Mouse (Mus musculus): ENCODE measurements around the gene Odf2. TPM values are rescaled to one million over a fixed set of nuclear protein-coding genes. Genes with fewer than 3 reads are reported as not detected.

The Odf2 gene
- polyA plus RNA-seq, 1 experiment from 2014 or later, result 70.3 TPM

DNA sequence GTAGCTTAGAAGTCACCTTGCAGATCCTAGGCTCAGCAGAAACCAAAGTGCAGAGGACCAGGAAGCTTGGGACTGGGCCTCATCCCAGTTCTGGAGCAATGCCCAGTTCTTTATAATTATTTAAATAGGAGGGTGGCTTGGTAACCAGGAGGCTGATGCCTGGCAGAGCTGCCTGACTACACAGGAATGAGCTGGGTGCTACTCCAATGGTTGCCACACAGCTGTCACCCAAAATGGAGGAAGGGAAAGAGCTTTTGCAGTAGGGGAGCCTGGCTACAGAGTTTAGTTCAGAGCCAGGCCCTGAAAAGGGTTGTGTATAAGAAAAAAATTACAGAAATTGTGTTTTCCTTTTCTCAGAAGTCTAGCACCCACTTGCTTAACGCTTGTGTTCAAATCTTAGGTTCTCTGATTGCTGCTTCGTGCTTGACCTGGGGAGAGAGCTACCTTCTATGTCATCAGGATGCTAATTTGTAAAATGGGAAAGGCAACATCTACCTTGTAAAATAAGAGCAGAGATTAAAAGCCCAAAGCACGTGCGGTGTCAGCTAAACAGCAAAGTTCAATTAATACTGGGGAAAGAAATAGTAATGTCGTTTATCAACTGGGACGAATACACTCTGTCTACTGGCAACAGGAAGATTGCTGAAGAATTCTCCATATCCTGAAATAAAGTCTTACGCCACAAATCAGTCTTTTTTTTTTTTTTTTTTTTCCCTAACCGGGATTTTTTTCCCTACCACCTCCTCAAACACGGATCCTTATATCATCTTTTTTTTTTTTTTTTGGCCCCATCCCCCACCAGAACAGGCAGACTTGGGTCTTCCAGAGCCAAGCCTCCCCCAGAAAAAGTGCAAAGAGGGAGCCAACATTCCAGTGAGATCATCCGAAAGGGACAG lies 75.6 kb downstream of the Odf2 start:
- Histone ChIP-seq H3K27ac (peak overlapping the region; percentile 95), H3K4me3 (peak overlapping the region; percentile 91), H3K9ac (peak overlapping the region; percentile 99), H3K4me1 (replicated peaks) (peaks cover 51% of the 10 kb centered on the region), H3K4me2 (peak overlapping the region; percentile 57), H3K27me3 (no peaks in the 10 kb centered on the region), H3K9me3 (no peaks in the 10 kb centered on the region), H3K36me3 (peaks cover 19% of the 10 kb centered on the region)
- ATAC-seq (ENCODE audit: low FRiP score), result peak; percentile 17; the same call in 1 of the 2 replicates
- WGBS, result 16% methylated on average over 10 of the region's 10 CpGs

DNA sequence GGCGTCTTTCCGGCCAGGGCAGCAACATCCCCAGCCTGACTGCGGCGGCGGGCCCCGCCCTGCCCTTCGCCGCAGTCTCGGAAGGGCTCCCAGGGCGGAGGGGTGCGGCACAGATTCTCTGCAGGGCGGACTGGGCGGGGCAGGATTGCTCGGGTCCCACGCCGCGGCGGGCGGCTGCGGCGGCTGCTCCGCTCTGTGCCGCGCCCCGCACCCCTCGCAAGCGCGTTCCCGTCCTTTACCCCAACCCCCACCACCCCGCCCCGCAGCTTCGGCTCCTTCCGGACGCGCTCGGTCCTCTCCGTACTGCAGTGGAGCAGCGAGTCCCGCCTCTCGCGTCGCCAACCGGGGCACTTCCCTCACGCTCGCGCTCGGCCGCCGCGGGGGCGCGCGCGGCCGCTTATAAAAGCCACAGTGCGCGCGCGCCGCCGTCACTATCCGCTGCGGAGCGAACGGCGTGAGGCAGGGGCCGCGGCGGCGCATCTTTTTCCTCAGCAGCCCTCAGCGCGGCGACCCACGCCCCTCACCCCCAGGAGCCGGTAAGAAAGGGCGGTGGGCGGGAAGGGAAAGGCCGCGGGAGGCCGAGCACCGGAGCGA lies 76.3 kb downstream of the Odf2 start, which contains the start of gene Sptan1:
Gene Sptan1 (plus strand): TSS at position 311 of the 594 bp plus-strand sequence.
- H3K27ac ChIP-seq, result peak within 1 kb of the TSS; percentile 98
- H3K36me3 ChIP-seq, result peaks cover 19% of the 10 kb centered on the region
- peaks cover 59% of the 10 kb centered on the region for H3K4me1 ChIP-seq (replicated peaks)
- no peaks in the 10 kb centered on the region for H3K9me3 ChIP-seq
- ATAC-seq (ENCODE audit: low FRiP score), result peak; percentile 99
- peak within 1 kb of the TSS; percentile 99 for H3K9ac ChIP-seq
- no peaks in the 10 kb centered on the region for H3K27me3 ChIP-seq
- peak within 1 kb of the TSS; percentile 91 for H3K4me3 ChIP-seq
- peak within 1 kb of the TSS; percentile 76 for H3K4me2 ChIP-seq
- under 1% methylated on average over 70 of the region's 82 CpGs for WGBS

DNA sequence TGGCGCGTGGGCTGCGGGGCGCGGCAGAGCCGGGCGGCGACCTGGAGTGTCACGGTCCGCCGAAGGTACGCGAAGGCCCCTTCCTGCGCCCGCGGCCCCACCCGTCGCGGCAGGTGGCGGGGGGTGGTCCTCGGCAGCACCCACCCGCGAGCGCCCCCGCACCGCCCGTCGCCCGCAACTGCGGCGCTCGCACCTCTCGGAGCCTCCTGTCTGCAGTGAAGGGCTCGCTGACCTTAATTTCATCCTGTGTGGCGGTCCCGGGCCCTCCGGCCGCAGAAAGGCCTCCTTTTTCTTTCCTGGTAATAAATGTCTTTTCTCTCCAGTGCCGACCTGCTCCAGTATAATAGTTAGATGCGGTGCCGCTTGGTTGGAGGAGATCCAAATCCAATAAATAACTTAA lies 76.9 kb downstream of the Odf2 start:
- Histone ChIP-seq H3K27me3 (no peaks in the 10 kb centered on the region), H3K4me2 (peak overlapping the region; percentile 76), H3K9ac (peak overlapping the region; percentile 99), H3K27ac (peak overlapping the region; percentile 98), H3K4me1 (replicated peaks) (peaks cover 61% of the 10 kb centered on the region), H3K36me3 (peaks cover 21% of the 10 kb centered on the region), H3K9me3 (no peaks in the 10 kb centered on the region), H3K4me3 (peak overlapping the region; percentile 91)
- WGBS, result under 1% methylated on average over 40 of the region's 41 CpGs
- peak; percentile 60 for ATAC-seq (ENCODE audit: low FRiP score)

DNA sequence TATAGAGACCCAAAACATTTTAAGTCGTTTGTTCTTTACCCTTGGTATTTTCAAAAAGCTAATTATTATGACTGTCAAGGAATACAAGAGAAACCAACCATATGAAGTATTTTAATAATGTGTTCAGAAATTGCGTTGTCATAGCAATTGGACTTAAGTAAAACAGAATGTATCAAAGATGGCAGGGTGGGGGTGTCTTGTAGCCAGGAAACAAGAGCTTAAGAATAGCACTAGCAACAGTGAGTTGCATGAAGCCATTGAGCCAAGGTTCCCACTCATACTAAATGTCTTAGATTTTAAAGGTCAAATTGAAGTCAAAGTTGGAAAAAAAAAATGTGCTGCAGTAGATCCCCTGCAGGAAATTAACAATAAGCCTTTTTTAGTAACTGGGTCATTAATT lies 77.8 kb downstream of the Odf2 start:
- ATAC-seq (ENCODE audit: low FRiP score), result no peak
- H3K36me3 ChIP-seq, result peaks cover 21% of the 10 kb centered on the region
- WGBS, result 66% methylated on average over 2 of the region's 2 CpGs
- 0 out of 2 replicates have a peak overlapping the region, but pooled peaks have one; percentile 98 for H3K27ac ChIP-seq
- H3K27me3 ChIP-seq, result no peaks in the 10 kb centered on the region
- peak overlapping the region; percentile 91 for H3K4me3 ChIP-seq
- H3K9ac ChIP-seq, result peak overlapping the region; percentile 99
- no peaks in the 10 kb centered on the region for H3K9me3 ChIP-seq
- H3K4me1 ChIP-seq (replicated peaks), result peaks cover 68% of the 10 kb centered on the region
- H3K4me2 ChIP-seq, result peak overlapping the region; percentile 76

DNA sequence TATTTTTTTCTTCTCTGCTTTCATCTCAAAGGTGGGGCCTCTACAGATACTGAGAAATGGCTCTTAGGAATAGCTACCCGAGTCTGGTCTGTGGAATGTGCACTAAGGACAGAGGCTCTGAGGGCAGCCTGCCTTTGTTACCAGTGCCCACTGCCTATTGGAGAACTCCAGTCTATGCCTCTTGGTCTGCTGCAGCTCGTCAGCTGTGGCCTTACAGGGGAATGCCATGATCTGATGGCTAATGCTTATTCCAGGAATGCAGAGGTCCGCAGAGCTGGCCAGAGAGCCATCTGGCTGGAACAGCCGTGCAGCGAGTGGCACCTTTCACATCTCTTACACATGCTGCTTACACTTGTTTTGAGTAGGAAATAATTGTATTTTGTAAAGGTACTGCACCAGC lies 78.7 kb downstream of the Odf2 start:
- H3K36me3 ChIP-seq, result peaks cover 21% of the 10 kb centered on the region
- 49% methylated on average over 5 of the region's 5 CpGs for WGBS

DNA sequence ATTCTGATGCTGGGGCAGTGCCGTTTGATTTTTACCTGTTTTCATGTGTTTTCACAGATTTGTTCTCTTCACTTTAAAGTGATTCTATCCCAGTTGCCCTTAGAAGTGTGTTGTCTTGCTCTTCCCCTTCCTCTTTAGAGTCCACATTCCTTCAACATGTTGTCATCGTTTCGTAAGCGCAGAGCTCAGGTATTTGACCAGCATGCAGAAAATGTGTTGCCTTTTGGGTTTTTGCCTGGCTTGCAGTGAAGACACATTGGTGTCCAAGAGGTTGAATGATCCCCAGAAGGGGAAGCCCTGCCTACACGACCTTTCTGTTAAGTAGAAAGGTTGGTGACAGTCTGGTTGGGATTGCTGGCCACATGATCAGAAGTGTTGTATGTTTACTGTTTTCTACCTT lies 79.6 kb downstream of the Odf2 start:
- H3K4me1 ChIP-seq (replicated peaks), result peaks cover 75% of the 10 kb centered on the region
- no peaks in the 10 kb centered on the region for H3K9me3 ChIP-seq
- peak overlapping the region; percentile 14; the same call in 1 of the 2 replicates for H3K4me3 ChIP-seq
- H3K27ac ChIP-seq, result no peak overlapping the region
- ATAC-seq (ENCODE audit: low FRiP score), result no peak
- no peaks in the 10 kb centered on the region for H3K27me3 ChIP-seq
- 80% methylated on average over 5 of the region's 5 CpGs for WGBS
- peak overlapping the region; percentile 46; the same call in 1 of the 2 replicates for H3K9ac ChIP-seq
- H3K4me2 ChIP-seq, result peak overlapping the region; percentile 76
- H3K36me3 ChIP-seq, result peaks cover 21% of the 10 kb centered on the region

More for the DNA sequence above, 78.7 kb downstream of the Odf2 start:
- no peak for ATAC-seq (ENCODE audit: low FRiP score)
- peak overlapping the region; percentile 76 for H3K4me2 ChIP-seq
- peak overlapping the region; percentile 40; the same call in 1 of the 2 replicates for H3K27ac ChIP-seq
- H3K27me3 ChIP-seq, result no peaks in the 10 kb centered on the region
- peak overlapping the region; percentile 99 for H3K9ac ChIP-seq
- no peaks in the 10 kb centered on the region for H3K9me3 ChIP-seq
- peak overlapping the region; percentile 91 for H3K4me3 ChIP-seq
- peaks cover 75% of the 10 kb centered on the region for H3K4me1 ChIP-seq (replicated peaks)

DNA sequence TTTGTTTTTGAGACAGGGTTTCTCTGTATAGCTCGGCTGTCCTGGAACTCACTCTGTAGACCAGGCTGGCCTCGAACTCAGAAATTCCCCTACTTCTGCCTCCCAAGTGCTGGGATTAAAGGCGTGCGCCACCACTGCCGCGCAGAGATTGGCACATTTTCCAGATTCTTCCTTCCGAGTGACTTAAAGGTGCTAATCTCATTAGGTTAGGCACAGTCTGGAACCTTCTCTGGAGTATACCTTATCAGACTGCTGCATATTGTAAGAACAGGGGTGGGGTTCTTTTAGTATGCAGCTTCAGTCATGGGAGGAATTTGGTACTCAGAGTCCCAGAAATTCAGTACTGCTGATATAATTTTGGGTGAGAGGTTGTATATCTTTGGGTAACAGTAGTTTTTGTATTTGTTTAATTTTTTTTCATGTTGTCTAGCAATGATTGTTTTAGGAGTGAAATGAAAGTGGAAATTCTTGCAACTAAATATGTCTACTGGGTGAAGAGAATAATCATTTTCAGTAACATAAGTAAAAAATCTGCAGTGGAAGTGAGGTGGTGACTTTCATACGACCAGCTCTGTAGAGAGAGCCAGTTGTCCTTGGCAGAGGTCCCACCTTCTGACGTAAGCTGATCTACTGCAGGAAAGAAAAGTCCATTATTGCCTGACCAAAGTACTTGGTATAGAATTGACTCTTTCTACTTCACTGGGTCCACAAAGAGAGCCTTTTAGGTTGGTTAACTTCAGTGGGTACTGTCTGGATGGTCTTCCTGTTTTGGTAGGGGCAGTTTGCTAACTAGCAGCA lies 83.0 kb downstream of the Odf2 start:
- H3K9ac ChIP-seq, result no peak overlapping the region
- 81% methylated on average over 9 of the region's 9 CpGs for WGBS
- no peaks in the 10 kb centered on the region for H3K9me3 ChIP-seq
- H3K4me1 ChIP-seq (replicated peaks), result peaks cover 70% of the 10 kb centered on the region
- no peak overlapping the region for H3K4me3 ChIP-seq
- no peak for ATAC-seq (ENCODE audit: low FRiP score)
- no peaks in the 10 kb centered on the region for H3K27me3 ChIP-seq
- peaks cover 32% of the 10 kb centered on the region for H3K36me3 ChIP-seq
- no peak overlapping the region for H3K4me2 ChIP-seq
- H3K27ac ChIP-seq, result peak overlapping the region; percentile 44; the same call in 1 of the 2 replicates

DNA sequence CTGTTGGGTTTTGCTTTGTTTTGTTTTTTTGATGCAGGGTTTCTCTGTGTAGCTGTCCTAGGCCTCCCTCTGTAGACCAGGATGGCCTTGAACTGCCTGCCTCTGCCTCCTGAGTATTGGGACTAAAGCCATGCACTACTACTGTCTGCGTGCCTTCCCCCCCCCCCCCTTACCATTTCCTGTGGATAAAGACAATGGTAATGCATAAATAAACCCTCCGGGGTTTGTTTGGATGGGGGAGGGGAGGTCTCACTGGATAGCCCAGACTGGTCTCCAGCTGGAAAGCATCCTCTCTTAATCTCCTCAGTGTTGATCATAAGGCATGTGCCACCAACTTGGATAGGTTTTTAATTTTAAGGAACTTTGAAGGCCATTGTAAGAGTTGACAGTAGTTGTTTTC lies 84.5 kb downstream of the Odf2 start:
- Histone ChIP-seq H3K27ac (no peak overlapping the region), H3K9ac (no peak overlapping the region), H3K36me3 (peaks cover 29% of the 10 kb centered on the region), H3K4me1 (replicated peaks) (peaks cover 55% of the 10 kb centered on the region), H3K4me3 (no peak overlapping the region), H3K4me2 (no peak overlapping the region), H3K27me3 (no peaks in the 10 kb centered on the region), H3K9me3 (no peaks in the 10 kb centered on the region)
- ATAC-seq (ENCODE audit: low FRiP score), result no peak
- 6% methylated on average over 2 of the region's 2 CpGs for WGBS

DNA sequence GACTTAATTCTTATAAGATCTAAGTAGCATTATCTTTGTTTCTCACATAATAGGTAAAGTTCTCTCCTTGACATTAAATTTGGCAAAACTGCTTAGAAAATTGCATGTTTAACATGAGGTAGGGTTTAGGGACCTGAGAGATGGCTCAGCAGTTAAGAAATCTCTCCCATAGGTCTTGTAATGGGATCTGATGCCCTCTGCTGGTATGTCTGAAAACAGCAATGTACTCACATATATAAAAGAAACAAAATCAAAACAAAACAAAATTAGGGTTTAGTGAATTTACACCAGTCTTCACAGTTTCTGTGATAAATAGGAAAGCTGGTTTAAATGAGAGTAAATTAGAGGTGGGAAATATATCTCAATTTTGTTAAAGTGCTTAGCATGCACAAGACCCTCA lies 88.3 kb downstream of the Odf2 start:
- no peak overlapping the region for H3K27ac ChIP-seq
- peaks cover 51% of the 10 kb centered on the region for H3K36me3 ChIP-seq
- no peak for ATAC-seq (ENCODE audit: low FRiP score)
- H3K9ac ChIP-seq, result no peak overlapping the region
- no peak overlapping the region for H3K4me3 ChIP-seq
- no peaks in the 10 kb centered on the region for H3K9me3 ChIP-seq
- H3K4me2 ChIP-seq, result no peak overlapping the region
- peaks cover 26% of the 10 kb centered on the region for H3K4me1 ChIP-seq (replicated peaks)
- no peaks in the 10 kb centered on the region for H3K27me3 ChIP-seq

DNA sequence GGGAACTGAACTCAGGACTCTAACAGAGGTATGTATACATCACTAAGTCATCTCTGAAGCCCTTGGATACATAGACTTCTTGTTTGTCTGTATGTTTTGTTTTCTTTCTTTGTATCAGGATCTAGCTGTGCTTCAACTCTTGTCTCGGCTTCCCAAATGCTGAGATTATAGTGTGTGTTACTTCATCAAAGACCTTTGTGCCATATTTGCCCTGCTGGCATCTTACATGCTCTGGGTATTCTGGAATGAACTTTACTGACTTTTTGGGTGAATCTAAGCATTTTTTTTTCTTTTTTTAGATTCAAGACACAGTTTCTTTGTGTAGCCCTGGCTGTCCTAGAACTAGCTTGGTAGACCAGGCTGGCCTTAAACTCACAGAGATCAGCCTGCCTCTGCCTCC lies 91.6 kb downstream of the Odf2 start:
- Histone ChIP-seq H3K4me1 (replicated peaks) (peaks cover 4% of the 10 kb centered on the region; the same call in 1 of the 2 replicates), H3K27ac (no peak overlapping the region), H3K4me3 (no peak overlapping the region), H3K36me3 (peaks cover 81% of the 10 kb centered on the region), H3K27me3 (no peaks in the 10 kb centered on the region), H3K4me2 (no peak overlapping the region), H3K9ac (no peak overlapping the region), H3K9me3 (no peaks in the 10 kb centered on the region)
- ATAC-seq (ENCODE audit: low FRiP score), result no peak
- WGBS, result 100% methylated on average over 1 of the region's 1 CpGs
